Mouse (Mus musculus) liver, postnatal 0 days (tissue): Measurements from ENCODE around the gene Isoc2b.

Source experiments
- CTCF ChIP-seq: sonication (generic); IDR thresholded peaks from 2 replicates; pipeline ENCODE4 v1.5.1; 2016; ENCODE audit warnings: antibody characterized with exemption, low read depth
- EP300 ChIP-seq: IDR thresholded peaks from 2 replicates; pipeline ENCODE4 v1.6.1; 2016; ENCODE audit warnings: antibody characterized with exemption, low read depth, mild to moderate bottlenecking

DNA sequence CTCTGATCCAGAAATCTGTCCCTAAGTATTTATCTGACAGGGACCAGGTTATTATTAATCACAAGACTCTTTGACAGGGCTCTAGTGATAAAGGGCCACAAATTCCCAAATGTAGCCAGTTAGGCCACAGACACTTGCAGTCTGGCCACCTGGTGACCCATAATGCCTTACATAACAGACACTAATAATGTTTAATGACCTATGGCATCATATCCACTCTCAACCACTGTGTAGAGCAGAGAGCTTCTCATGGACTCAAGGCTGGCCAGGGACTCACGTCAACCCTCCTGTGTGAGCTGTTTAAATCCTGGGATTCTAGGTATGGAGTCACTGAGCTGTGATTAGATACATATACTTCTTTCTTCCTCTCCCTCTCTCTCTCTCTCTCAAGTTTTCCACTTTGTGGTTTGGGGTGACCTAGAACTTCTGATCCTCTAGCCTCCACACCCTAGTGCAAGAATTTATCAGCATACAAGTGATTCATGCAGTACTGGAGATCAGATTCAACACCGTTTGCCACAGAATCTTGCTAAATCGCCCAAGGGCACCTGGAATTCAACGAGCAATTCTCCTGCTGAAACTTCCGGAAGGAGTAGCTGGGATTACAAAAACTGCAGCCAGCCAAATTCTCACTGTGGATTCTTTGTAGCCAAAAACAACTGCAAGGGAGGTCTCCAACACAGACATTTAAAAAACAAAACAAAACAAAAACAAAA is 5.8 kb downstream of the Isoc2b start:
- TF ChIP-seq CTCF (no peak), EP300 (no peak)
